Mouse (Mus musculus) lung, adult 2 months (tissue): ENCODE data around the gene Ift57. TPM values are rescaled to one million over a fixed set of nuclear protein-coding genes. Genes with fewer than 3 reads are reported as not detected.
A peak's percentile ranks its signal among the peaks of the same experiment; 100 is the strongest.

Experiments used
- DNase-seq: peaks from one replicate; pipeline ENCODE4 v3.0.0; 2022
- H3K4me1 ChIP-seq: fragments of 200-500 bp; 2 replicates; pipeline ENCODE4 v1.6.1; 2011; ENCODE audit warnings: low read length; ENCODE audit not compliant: control insufficient read depth, insufficient read depth
- H3K4me3 ChIP-seq: fragments of 200-500 bp; replicated peaks from 2 replicates; pipeline ENCODE3; 2011; ENCODE audit warnings: low read depth, mild to moderate bottlenecking, control low read depth, low read length; ENCODE audit errors: extremely low read depth
- CTCF ChIP-seq: fragments of 200-500 bp; IDR thresholded peaks from 2 replicates; pipeline ENCODE4 v1.5.1; 2011; ENCODE audit warnings: mild to moderate bottlenecking, low read length, control low read depth; ENCODE audit not compliant: insufficient read depth
- POLR2A ChIP-seq: fragments of 200-500 bp; IDR thresholded peaks from 2 replicates; pipeline ENCODE4 v1.6.1; 2011; ENCODE audit warnings: low read depth, mild to moderate bottlenecking, control low read depth, low read length, borderline replicate concordance; ENCODE audit errors: extremely low read depth
- WGBS: fragments of 180-500 bp; shearing (Covaris S2); methylation state at CpG from one replicate; pipeline ENCODE4 v1.1.7; 2018; 5-methylcytosine and 5-hydroxymethylcytosine counted together
- polyA plus RNA-seq: library from polyadenylated mRNA; depleted of rRNA; stranded (reverse); fragments of >200 nt; gene quantifications from 2 replicates; pipeline ENCODE4 v1.2.3, GENCODE M21; 2012

The Ift57 gene
- polyA plus RNA-seq, 1 experiment: 5.8 TPM

DNA sequence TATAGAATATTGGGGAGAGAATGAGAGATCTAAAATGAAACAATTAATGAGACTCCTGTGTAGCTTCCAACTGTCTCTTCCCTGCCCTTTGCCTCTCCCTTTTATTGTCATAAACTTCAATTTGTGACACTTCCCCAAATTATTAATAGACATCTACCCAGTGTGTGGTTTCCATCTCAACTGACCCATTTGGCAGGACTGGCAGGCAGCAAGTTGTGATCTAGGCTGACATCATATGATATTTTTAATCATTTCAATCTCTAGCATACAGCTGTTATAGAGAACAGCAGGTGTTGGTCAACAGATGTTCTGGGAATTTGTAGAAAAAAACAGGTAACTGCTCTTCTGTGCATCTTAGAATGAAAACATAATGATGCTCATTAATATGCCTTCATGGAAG is 84.3 kb downstream of the Ift57 start:
- H3K4me1 ChIP-seq: no peaks in the 10 kb centered on the region; the same call in 1 of the 2 replicates
- TF ChIP-seq CTCF: no peak
- no peak for TF ChIP-seq POLR2A
- no peak overlapping the region for H3K4me3 ChIP-seq
- DNase-seq: no peak

GRCm38 (mm10) chr16:49786116-49786515 is 87.1 kb downstream of the Ift57 start:
- WGBS: 88% methylated on average over 6 of the region's 6 CpGs
- Histone ChIP-seq H3K4me1 (peaks cover 3% of the 10 kb centered on the region; the same call in 1 of the 2 replicates), H3K4me3 (no peak overlapping the region)
- TF ChIP-seq POLR2A: no peak
- no peak for TF ChIP-seq CTCF
- no peak for DNase-seq

DNA sequence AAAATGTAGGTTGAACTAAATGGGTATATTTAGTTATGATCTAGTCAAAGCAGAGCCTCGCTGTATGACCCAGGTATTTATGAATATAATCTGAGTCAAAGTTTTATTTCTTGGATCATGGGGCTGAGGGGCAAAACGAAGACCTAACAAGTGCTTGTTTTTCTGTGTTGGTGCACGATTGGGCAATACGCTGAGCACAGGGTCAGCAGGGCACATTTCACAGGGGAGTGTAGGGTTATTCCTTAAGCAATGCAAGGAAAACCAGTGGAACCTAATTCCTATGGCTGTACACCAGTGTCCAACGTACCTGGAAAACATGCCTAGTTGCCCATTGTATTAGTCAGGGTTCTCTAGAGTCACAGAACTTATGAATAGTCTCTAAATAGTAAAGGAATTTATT is 88.7 kb downstream of the Ift57 start:
- H3K4me3 ChIP-seq: no peak overlapping the region
- 89% methylated on average over 5 of the region's 5 CpGs for WGBS

DNA sequence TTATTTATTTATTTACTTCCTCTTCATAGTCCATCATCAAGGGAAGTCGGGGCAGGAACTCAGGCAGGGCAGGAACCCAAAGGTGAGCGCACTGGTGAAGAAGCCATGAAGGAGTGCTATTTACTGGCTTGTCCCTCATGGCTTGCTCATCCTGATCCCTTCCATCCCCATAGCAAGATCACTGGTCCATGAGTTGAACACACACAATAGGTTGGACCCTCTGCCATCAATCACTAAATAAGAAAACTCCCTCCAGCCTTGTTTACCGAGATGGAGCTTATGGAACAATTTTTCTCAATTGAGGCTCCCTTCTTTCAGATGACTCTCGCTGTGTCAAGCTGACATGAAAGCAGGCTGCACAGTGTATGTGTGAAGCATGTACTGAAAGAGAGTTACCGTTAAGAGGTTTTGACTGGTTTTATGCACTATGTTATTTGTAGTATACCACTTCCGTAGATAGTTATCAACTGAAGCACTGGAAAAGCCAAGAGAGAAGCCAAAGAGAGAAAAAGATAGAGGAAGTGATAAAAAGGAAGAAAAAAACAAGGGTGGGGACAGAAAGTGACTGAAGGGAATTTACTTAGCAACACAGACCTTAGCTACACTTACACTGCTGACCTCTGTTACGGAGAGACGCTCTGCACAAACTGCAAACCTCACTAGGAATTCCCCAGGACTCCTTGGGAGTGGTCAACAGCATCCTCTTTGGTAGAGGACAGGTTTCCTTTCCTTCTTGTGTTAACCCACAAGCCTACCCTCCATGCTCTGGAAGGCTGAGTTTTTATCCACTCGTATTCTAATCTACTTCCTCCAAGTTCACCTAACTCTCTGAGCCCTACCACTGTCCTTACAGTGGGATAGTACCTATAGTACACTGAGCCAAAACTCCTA is 91.8 kb downstream of the Ift57 start:
- Histone ChIP-seq H3K4me1 (peaks cover 3% of the 10 kb centered on the region; the same call in 1 of the 2 replicates), H3K4me3 (no peak overlapping the region)
- 72% methylated on average over 9 of the region's 9 CpGs for WGBS
- DNase-seq: no peak
- TF ChIP-seq CTCF (no peak), POLR2A (no peak)

More for the DNA sequence above, 88.7 kb downstream of the Ift57 start:
- peaks cover 3% of the 10 kb centered on the region; the same call in 1 of the 2 replicates for H3K4me1 ChIP-seq
- no peak for DNase-seq
- TF ChIP-seq CTCF: no peak

DNA sequence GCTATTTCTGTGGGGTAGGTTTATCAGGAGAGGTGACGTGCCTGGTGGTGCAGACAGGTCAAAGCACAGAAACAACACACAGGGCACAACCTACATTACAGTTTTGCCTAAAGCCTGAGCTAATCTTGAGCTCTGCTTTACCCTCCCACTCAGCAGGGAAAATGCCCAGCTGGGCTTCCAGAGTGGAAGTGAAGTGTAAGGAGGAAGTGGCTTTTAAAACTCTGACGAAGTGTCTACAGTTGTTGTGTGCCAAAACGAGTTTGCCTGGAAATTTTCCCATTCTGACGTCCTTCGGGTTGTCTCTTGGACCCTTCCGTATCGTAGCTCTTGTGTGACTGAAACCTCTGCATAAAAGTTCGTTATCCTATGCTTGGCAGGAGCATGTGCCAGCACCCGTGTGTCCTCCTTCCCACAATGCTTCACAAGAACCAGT is 93.4 kb downstream of the Ift57 start:
- no peak for TF ChIP-seq CTCF
- TF ChIP-seq POLR2A: no peak
- H3K4me3 ChIP-seq: peak overlapping the region; percentile 31
- H3K4me1 ChIP-seq: peaks cover 3% of the 10 kb centered on the region; the same call in 1 of the 2 replicates
- DNase-seq: peak; percentile 34
- 14% methylated on average over 9 of the region's 9 CpGs for WGBS

DNA sequence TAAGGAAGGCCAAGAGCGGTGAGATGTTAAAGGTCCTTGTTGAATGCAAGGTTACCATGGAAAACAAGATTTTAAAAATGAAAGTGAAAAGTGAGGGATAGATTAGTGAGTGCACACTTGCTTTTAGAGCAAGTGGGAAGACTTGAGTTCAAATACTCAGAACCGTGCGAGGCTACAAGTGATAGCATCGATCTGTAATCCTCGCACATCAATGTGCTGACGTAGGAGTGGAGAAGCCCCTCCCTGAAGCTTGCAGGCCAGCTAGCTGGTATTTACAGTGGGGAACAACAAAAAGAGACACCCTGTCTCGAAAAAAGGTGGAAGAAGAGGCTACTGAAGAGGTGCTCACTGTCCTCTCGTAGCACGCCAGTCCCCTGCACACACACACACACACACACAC is 94.6 kb downstream of the Ift57 start:
- Histone ChIP-seq H3K4me3 (no peak overlapping the region), H3K4me1 (peaks cover 5% of the 10 kb centered on the region; the same call in 1 of the 2 replicates)
- no peak for DNase-seq
- WGBS: 94% methylated on average over 9 of the region's 9 CpGs
- no peak for TF ChIP-seq CTCF
- TF ChIP-seq POLR2A: no peak

DNA sequence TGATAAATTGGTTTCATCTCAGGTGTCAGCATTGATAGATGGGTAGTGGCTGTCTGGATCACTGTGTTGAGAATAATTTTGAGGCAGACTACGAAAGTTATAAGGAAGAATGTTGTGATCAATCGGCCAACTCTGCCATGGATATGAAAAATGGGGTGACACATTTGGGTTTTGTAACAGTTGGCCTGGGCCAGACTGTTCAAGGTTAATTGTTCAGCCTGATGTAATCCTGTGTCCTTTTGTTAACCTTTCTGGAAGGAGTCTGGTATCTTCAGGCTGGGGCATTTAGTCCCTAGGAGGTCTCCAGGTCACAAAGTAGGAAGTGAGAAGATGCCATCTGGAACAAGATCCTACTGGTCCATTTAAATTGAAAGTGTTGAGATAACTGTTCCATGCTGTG is 97.2 kb downstream of the Ift57 start:
- peaks cover 12% of the 10 kb centered on the region for H3K4me1 ChIP-seq
- no peak for DNase-seq
- no peak overlapping the region for H3K4me3 ChIP-seq
- 80% methylated on average over 2 of the region's 2 CpGs for WGBS
- no peak for TF ChIP-seq CTCF
- TF ChIP-seq POLR2A: no peak

- no peak for DNase-seq
- WGBS: 75% methylated on average over 2 of the region's 2 CpGs
- TF ChIP-seq CTCF (no peak), POLR2A (no peak)
- peaks cover 17% of the 10 kb centered on the region for H3K4me1 ChIP-seq
- H3K4me3 ChIP-seq: no peak overlapping the region
Observed at GRCm38 (mm10) chr16:49796954-49797353, 97.9 kb downstream of the Ift57 start.

- no peak overlapping the region for H3K4me3 ChIP-seq
- TF ChIP-seq CTCF: no peak
- no peak for TF ChIP-seq POLR2A
- WGBS: 44% methylated on average over 6 of the region's 6 CpGs
- no peak for DNase-seq
- H3K4me1 ChIP-seq: peaks cover 22% of the 10 kb centered on the region
Observed at GRCm38 (mm10) chr16:49798790-49799189, 99.8 kb downstream of the Ift57 start.
